Mouse (Mus musculus) forebrain, embryonic 15.5 days (tissue): ENCODE data around the gene Ppp2r5b. TPM values are rescaled to one million over a fixed set of nuclear protein-coding genes. Genes with fewer than 3 reads are reported as not detected.

Experiments used
- ATAC-seq: fragments of 200-750 bp; cut with Nextera tagmentation; replicated peaks from 2 replicates; pipeline ENCODE4 v1.8.0; 2017; ENCODE audit warnings: mild to moderate bottlenecking, moderate TSS enrichment, moderate library complexity
- H3K27ac ChIP-seq: fragments of 300-500 bp; sonication (generic); replicated peaks from 2 replicates; pipeline ENCODE4 v1.5.1; 2015; ENCODE audit warnings: mild to moderate bottlenecking, inconsistent platforms
- H3K27me3 ChIP-seq: fragments of 300-500 bp; sonication (generic); 2 replicates; pipeline ENCODE4 v1.6.1; 2015; ENCODE audit warnings: inconsistent platforms
- H3K36me3 ChIP-seq: fragments of 300-500 bp; sonication (generic); 2 replicates; pipeline ENCODE4 v1.6.1; 2015; ENCODE audit warnings: mild to moderate bottlenecking, inconsistent platforms
- H3K4me1 ChIP-seq: fragments of 300-500 bp; sonication (generic); 2 replicates; pipeline ENCODE4 v1.6.1; 2015; ENCODE audit warnings: inconsistent platforms
- H3K4me2 ChIP-seq: fragments of 300-500 bp; sonication (generic); replicated peaks from 2 replicates; pipeline ENCODE4 v1.6.1; 2015; ENCODE audit warnings: mild to moderate bottlenecking, inconsistent platforms
- H3K4me3 ChIP-seq: fragments of 300-500 bp; sonication (generic); 2 replicates; pipeline ENCODE4 v1.5.1; 2015; ENCODE audit warnings: mild to moderate bottlenecking, inconsistent platforms
- H3K9ac ChIP-seq: fragments of 300-500 bp; sonication (generic); replicated peaks from 2 replicates; pipeline ENCODE4 v1.6.1; 2015; ENCODE audit warnings: mild to moderate bottlenecking, inconsistent platforms
- H3K9me3 ChIP-seq: fragments of 300-500 bp; sonication (generic); 2 replicates; pipeline ENCODE4 v1.6.1; 2016; ENCODE audit warnings: inconsistent platforms
- WGBS: fragments of 180-500 bp; shearing (Covaris S2); methylation state at CpG from one replicate; pipeline ENCODE4 v1.1.7; 2015; ENCODE audit warnings: mixed read lengths; 5-methylcytosine and 5-hydroxymethylcytosine counted together
- polyA plus RNA-seq: library from polyadenylated mRNA; unstranded; fragments of >200 nt; fragmentation: Nextera tagmentation; extraction: Ambion mirVana; gene quantifications from 2 replicates; pipeline ENCODE4 v1.2.1, GENCODE M21; 2015

Gene Ppp2r5b
- 95.5 and 98.5 TPM in 2 replicates for polyA plus RNA-seq

GRCm38 (mm10) chr19:6235084-6236052 lies at the start of gene Ppp2r5b:
TSS of gene Ppp2r5b (minus strand) at chr19:6235872.
- WGBS, result 1% methylated on average over 48 of the region's 48 CpGs
- peaks cover 21% of the 10 kb centered on the region for H3K36me3 ChIP-seq

GRCm38 (mm10) chr19:6285226-6285625 lies 49.6 kb upstream of the Ppp2r5b start:
- Histone ChIP-seq H3K4me2 (no peak overlapping the region), H3K4me1 (no peaks in the 10 kb centered on the region), H3K4me3 (no peak overlapping the region), H3K9ac (no peak overlapping the region), H3K27ac (no peak overlapping the region), H3K27me3 (no peaks in the 10 kb centered on the region), H3K36me3 (peaks cover 41% of the 10 kb centered on the region), H3K9me3 (no peaks in the 10 kb centered on the region)
- no peak for ATAC-seq
- 86% methylated on average over 8 of the region's 8 CpGs for WGBS

More at GRCm38 (mm10) chr19:6235084-6236052, at the start of gene Ppp2r5b:
- Histone ChIP-seq H3K4me2 (peak within 1 kb of the TSS; percentile 94), H3K4me3 (peak within 1 kb of the TSS; percentile 93), H3K9ac (peak within 1 kb of the TSS; percentile 89), H3K4me1 (peaks cover 22% of the 10 kb centered on the region), H3K9me3 (no peaks in the 10 kb centered on the region), H3K27me3 (no peaks in the 10 kb centered on the region), H3K27ac (peak within 1 kb of the TSS; percentile 95)
- peak; percentile 95 for ATAC-seq

GRCm38 (mm10) chr19:6284502-6284901 lies 48.8 kb upstream of the Ppp2r5b start:
- Histone ChIP-seq H3K27ac (no peak overlapping the region), H3K4me2 (no peak overlapping the region), H3K36me3 (peaks cover 43% of the 10 kb centered on the region), H3K9ac (no peak overlapping the region), H3K9me3 (no peaks in the 10 kb centered on the region), H3K4me3 (no peak overlapping the region), H3K4me1 (peaks cover 7% of the 10 kb centered on the region), H3K27me3 (no peaks in the 10 kb centered on the region)
- ATAC-seq, result no peak
- WGBS, result 93% methylated on average over 12 of the region's 12 CpGs

- WGBS, result 86% methylated on average over 5 of the region's 5 CpGs
- Histone ChIP-seq H3K4me3 (no peak overlapping the region), H3K4me1 (peaks cover 22% of the 10 kb centered on the region), H3K4me2 (no peak overlapping the region), H3K27ac (no peak overlapping the region), H3K9me3 (no peaks in the 10 kb centered on the region), H3K27me3 (no peaks in the 10 kb centered on the region), H3K36me3 (peaks cover 43% of the 10 kb centered on the region), H3K9ac (no peak overlapping the region)
- ATAC-seq, result no peak
These were observed 47.3 kb upstream of the Ppp2r5b start for GRCm38 (mm10) chr19:6283001-6283400.

- H3K4me1 ChIP-seq, result peaks cover 28% of the 10 kb centered on the region
- H3K27ac ChIP-seq, result no peak overlapping the region
- H3K36me3 ChIP-seq, result peaks cover 43% of the 10 kb centered on the region
- no peak overlapping the region for H3K4me2 ChIP-seq
- 87% methylated on average over 14 of the region's 14 CpGs for WGBS
- H3K4me3 ChIP-seq, result no peak overlapping the region
- H3K9me3 ChIP-seq, result no peaks in the 10 kb centered on the region
- no peak overlapping the region for H3K9ac ChIP-seq
- no peak for ATAC-seq
- H3K27me3 ChIP-seq, result no peaks in the 10 kb centered on the region
These were observed 45.7 kb upstream of the Ppp2r5b start for GRCm38 (mm10) chr19:6281122-6282020.

DNA sequence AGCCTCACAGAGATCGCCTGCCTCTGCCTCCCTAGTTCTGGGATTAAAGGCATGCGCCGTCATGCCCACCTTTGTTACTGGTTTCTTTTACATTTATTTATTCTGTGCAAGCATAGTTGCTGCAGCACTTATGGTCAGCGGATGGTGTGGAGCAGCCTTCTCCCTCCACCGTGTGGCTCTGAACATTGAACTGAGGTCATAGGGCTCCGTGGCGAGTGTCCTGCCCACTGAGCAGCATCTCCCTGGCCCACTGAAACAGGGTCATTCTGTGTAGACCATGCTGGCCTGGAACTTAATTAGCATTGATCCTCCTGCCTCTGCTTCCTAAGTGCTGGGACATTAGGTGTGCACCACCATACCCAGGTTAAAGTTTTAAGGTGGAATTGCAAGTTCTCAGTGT lies 44.9 kb upstream of the Ppp2r5b start:
- Histone ChIP-seq H3K4me2 (no peak overlapping the region), H3K9me3 (no peaks in the 10 kb centered on the region), H3K9ac (no peak overlapping the region; the same call in 1 of the 2 replicates), H3K4me3 (no peak overlapping the region), H3K27ac (no peak overlapping the region), H3K36me3 (peaks cover 38% of the 10 kb centered on the region), H3K4me1 (peaks cover 35% of the 10 kb centered on the region), H3K27me3 (no peaks in the 10 kb centered on the region)
- no peak for ATAC-seq
- 95% methylated on average over 7 of the region's 7 CpGs for WGBS

GRCm38 (mm10) chr19:6279481-6280144 lies 43.9 kb upstream of the Ppp2r5b start:
- 88% methylated on average over 6 of the region's 6 CpGs for WGBS
- Histone ChIP-seq H3K36me3 (peaks cover 29% of the 10 kb centered on the region), H3K4me3 (peak overlapping the region; percentile 69; the same call in 1 of the 2 replicates)

DNA sequence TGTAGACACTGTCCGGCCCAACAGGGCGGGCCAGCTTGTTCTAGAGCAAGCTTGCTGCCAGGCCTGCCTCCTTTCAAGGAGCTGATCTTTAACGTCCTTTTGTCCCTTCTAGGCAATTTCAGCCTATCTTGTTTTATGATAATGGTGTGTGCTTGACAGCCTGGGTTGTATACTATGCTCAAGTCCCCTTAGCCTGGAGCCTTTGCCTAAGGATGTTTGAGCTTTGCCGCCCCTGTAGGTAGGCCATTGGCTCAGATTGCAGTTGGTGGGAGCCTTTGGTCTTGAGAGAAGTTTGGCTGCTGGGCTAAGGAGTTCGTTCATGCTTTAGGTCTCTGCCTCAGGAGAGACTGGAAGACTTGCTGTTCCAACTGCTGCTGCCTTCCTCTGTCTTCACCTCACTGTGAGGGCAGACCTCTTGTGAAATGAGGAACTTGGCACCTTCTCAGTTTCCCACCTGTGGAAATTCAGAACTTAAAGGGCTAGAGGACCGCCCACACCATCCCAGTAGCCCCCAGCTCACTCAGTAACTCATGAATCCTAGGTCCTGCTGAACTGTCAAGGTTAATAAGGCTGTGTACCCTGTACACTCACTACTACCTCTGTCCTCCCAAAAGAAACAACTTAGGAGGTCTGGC lies 42.9 kb upstream of the Ppp2r5b start:
- peak overlapping the region; percentile 69 for H3K4me3 ChIP-seq
- H3K9ac ChIP-seq, result peak overlapping the region; percentile 73
- 45% methylated on average over 6 of the region's 6 CpGs for WGBS
- H3K27ac ChIP-seq, result no peak overlapping the region
- H3K4me2 ChIP-seq, result peak overlapping the region; percentile 86
- peaks cover 36% of the 10 kb centered on the region for H3K4me1 ChIP-seq
- peaks cover 22% of the 10 kb centered on the region for H3K36me3 ChIP-seq
- no peak for ATAC-seq
- no peaks in the 10 kb centered on the region for H3K27me3 ChIP-seq
- H3K9me3 ChIP-seq, result no peaks in the 10 kb centered on the region

More at GRCm38 (mm10) chr19:6279481-6280144, 43.9 kb upstream of the Ppp2r5b start:
- Histone ChIP-seq H3K9ac (peak overlapping the region; percentile 0; the same call in 1 of the 2 replicates), H3K27me3 (no peaks in the 10 kb centered on the region), H3K4me1 (peaks cover 36% of the 10 kb centered on the region), H3K4me2 (peak overlapping the region; percentile 86; the same call in 1 of the 2 replicates), H3K9me3 (no peaks in the 10 kb centered on the region), H3K27ac (no peak overlapping the region)
- no peak for ATAC-seq

- H3K27me3 ChIP-seq, result no peaks in the 10 kb centered on the region
- H3K4me2 ChIP-seq, result peak overlapping the region; percentile 86
- peak overlapping the region; percentile 73 for H3K9ac ChIP-seq
- peaks cover 16% of the 10 kb centered on the region for H3K36me3 ChIP-seq
- peak overlapping the region; percentile 69 for H3K4me3 ChIP-seq
- H3K27ac ChIP-seq, result 0 out of 2 replicates have a peak overlapping the region, but pooled peaks have one; percentile 65
- WGBS, result 5% methylated on average over 10 of the region's 10 CpGs
- H3K4me1 ChIP-seq, result peaks cover 36% of the 10 kb centered on the region
- no peaks in the 10 kb centered on the region for H3K9me3 ChIP-seq
- no peak for ATAC-seq
These were observed 42.2 kb upstream of the Ppp2r5b start for GRCm38 (mm10) chr19:6277661-6278438.
